Mouse (Mus musculus): ENCODE measurements around the gene Paox.
A peak's percentile ranks its signal among the peaks of the same experiment; 100 is the strongest.
"Not testable (repeated sequence)": the region's sequence is repeated elsewhere in the genome, so short reads cannot be mapped to it uniquely, and the experiment has no call there.

Gene Paox

GRCm38 (mm10) chr7:140120484-140120883 lies 4.9 kb downstream of the Paox start:
- no peak for DNase-seq (ENCODE audit: low read depth, low spot score)

GRCm38 (mm10) chr7:140121338-140121910 lies 5.8 kb downstream of the Paox start:
- no peak for DNase-seq (ENCODE audit: low read depth, low spot score)

- no peak for DNase-seq (ENCODE audit: low read depth, low spot score)
Measured at GRCm38 (mm10) chr7:140122765-140123164, 7.2 kb downstream of the Paox start.

GRCm38 (mm10) chr7:140124382-140124781 lies 8.8 kb downstream of the Paox start:
- no peak for DNase-seq (ENCODE audit: low read depth, low spot score)

GRCm38 (mm10) chr7:140125278-140126021 lies 9.9 kb downstream of the Paox start:
- peak; percentile 72 for DNase-seq (ENCODE audit: low read depth, low spot score)

- DNase-seq (ENCODE audit: low read depth, low spot score) = no peak
Measured at GRCm38 (mm10) chr7:140126022-140126350, 10.4 kb downstream of the Paox start.

GRCm38 (mm10) chr7:140126934-140127333 lies 11.3 kb downstream of the Paox start:
- DNase-seq (ENCODE audit: low read depth, low spot score) = no peak

- no peak for DNase-seq (ENCODE audit: low read depth, low spot score)
Measured at GRCm38 (mm10) chr7:140127911-140128310, 12.3 kb downstream of the Paox start.

GRCm38 (mm10) chr7:140132184-140132583 lies 16.6 kb downstream of the Paox start:
- DNase-seq (ENCODE audit: low read depth, low spot score) = not testable (repeated sequence)

GRCm38 (mm10) chr7:140134033-140134432 lies 18.4 kb downstream of the Paox start:
- not testable (repeated sequence) for DNase-seq (ENCODE audit: low read depth, low spot score)

- no peak for DNase-seq (ENCODE audit: low read depth, low spot score)
Measured at GRCm38 (mm10) chr7:140135106-140135770, 19.6 kb downstream of the Paox start.

- peak; percentile 89 for DNase-seq (ENCODE audit: low read depth, low spot score)
Measured at GRCm38 (mm10) chr7:140137135-140138020, 21.8 kb downstream of the Paox start, which contains the start of gene Mtg1. Mtg1 (plus strand) TSS chr7:140137564.

- no peak for DNase-seq (ENCODE audit: low read depth, low spot score)
Measured at GRCm38 (mm10) chr7:140138021-140138310, 22.4 kb downstream of the Paox start.

- peak; percentile 41 for DNase-seq (ENCODE audit: low read depth, low spot score)
Measured at GRCm38 (mm10) chr7:140141350-140141749, 25.8 kb downstream of the Paox start.

- no peak for DNase-seq (ENCODE audit: low read depth, low spot score)
Measured at GRCm38 (mm10) chr7:140144550-140144949, 29.0 kb downstream of the Paox start.

- peak; percentile 13 for DNase-seq (ENCODE audit: low read depth, low spot score)
Measured at GRCm38 (mm10) chr7:140153383-140153782, 37.8 kb downstream of the Paox start.

- peak; percentile 22 for DNase-seq (ENCODE audit: low read depth, low spot score)
Measured at GRCm38 (mm10) chr7:140153829-140154217, 38.2 kb downstream of the Paox start.

GRCm38 (mm10) chr7:140154218-140154927 lies 38.8 kb downstream of the Paox start, which contains the start of gene Sprn:
Sprn (minus strand) TSS chr7:140154877.
- DNase-seq (ENCODE audit: low read depth, low spot score) = peak; percentile 40

- no peak for DNase-seq (ENCODE audit: low read depth, low spot score)
Measured at GRCm38 (mm10) chr7:140160363-140160762, 44.8 kb downstream of the Paox start.

GRCm38 (mm10) chr7:140164664-140165063 lies 49.1 kb downstream of the Paox start, which contains the start of gene Olfr522:
Olfr522 (minus strand) TSS chr7:140164764.
- no peak for DNase-seq (ENCODE audit: low read depth, low spot score)

- DNase-seq (ENCODE audit: low read depth, low spot score) = no peak
Measured at GRCm38 (mm10) chr7:140167950-140168349, 52.4 kb downstream of the Paox start.

Measured in retina, adult 2 months (tissue).